Mouse (Mus musculus) small intestine, adult 2 months (tissue): ENCODE results near the gene Asb4.

Source experiments
- CTCF ChIP-seq: fragments of 200-500 bp; IDR thresholded peaks from 2 replicates; pipeline ENCODE4 v1.5.1; 2012; ENCODE audit warnings: low read depth, mild to moderate bottlenecking, control low read depth, inconsistent platforms, low read length, moderate library complexity, mixed read lengths; ENCODE audit not compliant: insufficient replicate concordance, insufficient read length; ENCODE audit errors: extremely low read depth
- POLR2A ChIP-seq: fragments of 200-500 bp; IDR thresholded peaks from 2 replicates; pipeline ENCODE4 v1.6.1; 2012; ENCODE audit warnings: low read depth, mild to moderate bottlenecking, control low read depth, inconsistent platforms, low read length, moderate library complexity

DNA sequence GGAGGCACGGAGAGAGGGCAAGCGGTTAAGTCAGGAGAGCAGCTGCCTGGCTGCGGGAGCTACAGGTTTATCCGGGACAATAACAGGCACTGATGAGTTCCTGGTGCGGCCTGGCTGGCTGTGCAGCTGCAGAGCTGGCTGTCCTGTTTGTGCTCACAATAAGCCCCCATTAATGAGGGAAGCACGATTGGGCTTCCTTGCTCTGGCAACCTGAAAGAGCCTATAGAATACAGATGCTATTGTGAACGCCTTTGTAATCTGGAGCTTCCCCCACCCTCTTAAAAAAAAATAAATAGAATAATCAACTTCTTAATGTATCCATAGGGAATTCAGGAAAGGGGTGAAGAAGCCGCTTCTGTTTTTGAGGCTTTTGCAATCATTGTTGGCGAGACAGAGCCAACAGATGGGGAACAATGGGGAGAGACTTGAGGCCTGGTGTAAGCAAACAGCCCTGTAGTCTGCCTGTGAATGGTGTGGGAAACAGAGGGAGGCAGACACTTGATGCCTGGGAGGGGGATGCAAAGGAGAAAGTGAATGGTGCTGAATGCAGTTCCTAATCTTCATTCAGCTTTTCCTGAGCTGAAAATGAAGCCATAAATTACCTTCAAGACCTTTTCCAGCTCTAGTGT, 2.4 kb upstream of the Asb4 start:
- TF ChIP-seq POLR2A (no peak), CTCF (no peak)
